Mouse (Mus musculus) MEL (cell line): ENCODE results near the gene Ifit3.

Experiments used
- CHD2 ChIP-seq: IDR thresholded peaks from 2 replicates; pipeline ENCODE4 v1.6.1; 2011; ENCODE audit warnings: low read length, improper control_type of control experiment
- CTCF ChIP-seq, 3 experiments: IDR thresholded peaks in 2 of 3; conservative IDR thresholded peaks in 1 of 3; 2 replicates each; pipeline ENCODE4 v1.5.1; 2011 to 2012; ENCODE audit warnings: low read length in 3 of 3, low read depth in 2 of 3, mild to moderate bottlenecking in 2 of 3, improper control_type of control experiment in 1 of 3, inconsistent platforms in 1 of 3, mixed read lengths in 1 of 3, moderate library complexity in 1 of 3; ENCODE audit not compliant: control insufficient read depth in 1 of 3, insufficient read depth in 1 of 3, poor library complexity in 1 of 3, severe bottlenecking in 1 of 3
- EP300 ChIP-seq, 2 experiments: IDR thresholded peaks; 2 replicates each; pipeline ENCODE4 v1.6.1; 2011; ENCODE audit warnings: improper control_type of control experiment in 2 of 2, low read length in 2 of 2, low read depth in 1 of 2, mild to moderate bottlenecking in 1 of 2
- GATA1 ChIP-seq: IDR thresholded peaks from 2 replicates; pipeline ENCODE4 v1.6.1; 2011; ENCODE audit warnings: low read depth, low read length, improper control_type of control experiment
- MAX ChIP-seq: IDR thresholded peaks from 2 replicates; pipeline ENCODE4 v1.6.1; 2011; ENCODE audit warnings: low read length, improper control_type of control experiment
- MAZ ChIP-seq: IDR thresholded peaks from 2 replicates; pipeline ENCODE4 v1.6.1; 2012; ENCODE audit warnings: low read depth, mild to moderate bottlenecking, inconsistent platforms, low read length, improper control_type of control experiment
- MEF2A ChIP-seq: IDR thresholded peaks from 2 replicates; pipeline ENCODE4 v1.6.1; 2014; ENCODE audit warnings: low read depth, mild to moderate bottlenecking, inconsistent platforms, low read length, improper control_type of control experiment; ENCODE audit not compliant: poor library complexity, insufficient replicate concordance, severe bottlenecking; ENCODE audit errors: extremely low read depth
- NRF1 ChIP-seq: IDR thresholded peaks from 2 replicates; pipeline ENCODE4 v1.6.1; 2014; ENCODE audit warnings: low read depth, mild to moderate bottlenecking, inconsistent platforms, low read length, improper control_type of control experiment, moderate library complexity; ENCODE audit not compliant: poor library complexity, insufficient read depth, severe bottlenecking
- POLR2A ChIP-seq, 2 experiments: IDR thresholded peaks; 2 replicates each; pipeline ENCODE4 v1.6.1; 2011 to 2012; ENCODE audit warnings: low read length in 2 of 2, mild to moderate bottlenecking in 2 of 2, control low read depth in 1 of 2, improper control_type of control experiment in 1 of 2, low read depth in 1 of 2, moderate library complexity in 1 of 2; ENCODE audit not compliant: control insufficient read depth in 1 of 2, insufficient read depth in 1 of 2, poor library complexity in 1 of 2
- POLR2AphosphoS5 ChIP-seq: IDR thresholded peaks from 2 replicates; pipeline ENCODE4 v1.6.1; 2012; ENCODE audit warnings: low read depth, borderline replicate concordance, mild to moderate bottlenecking, inconsistent platforms, low read length, moderate library complexity, mixed read lengths
- SIN3A ChIP-seq: IDR thresholded peaks from 2 replicates; pipeline ENCODE4 v1.6.1; 2012; ENCODE audit warnings: low read length, improper control_type of control experiment, inconsistent platforms
- TCF12 ChIP-seq: IDR thresholded peaks from 2 replicates; pipeline ENCODE4 v1.6.1; 2014; ENCODE audit warnings: low read depth, mild to moderate bottlenecking, inconsistent platforms, low read length, improper control_type of control experiment, moderate library complexity

DNA sequence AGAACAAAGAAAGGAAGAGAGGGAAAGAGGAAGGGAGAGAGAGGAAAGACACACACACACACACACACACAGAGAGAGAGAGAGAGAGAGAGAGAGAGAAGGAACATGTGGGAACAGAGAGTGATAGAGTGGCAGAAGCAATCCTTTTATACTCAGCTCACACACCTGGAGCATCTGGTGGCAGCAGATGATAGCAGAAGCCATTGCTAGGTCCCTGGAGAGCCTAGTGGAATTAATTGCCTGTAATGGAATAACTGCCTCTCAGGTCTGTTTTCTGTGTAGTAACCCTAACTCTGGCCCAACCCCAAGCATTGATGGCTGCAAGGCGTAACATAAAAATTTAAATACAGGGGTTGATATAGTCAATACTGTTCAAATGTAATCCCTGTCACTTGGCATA, 12.3 kb upstream of the Ifit3 start:
- TF ChIP-seq CTCF (IDR thresholded peaks at IDR 0.05 in 2 of 3, conservative IDR thresholded peaks at IDR 0.05 in 1 of 3; ENCODE audit: control insufficient read depth in 1 of 3, insufficient read depth in 1 of 3, low read depth in 2 of 3, low read length in 3 of 3, poor library complexity in 1 of 3, severe bottlenecking in 1 of 3) (no peak), POLR2AphosphoS5 (no peak), EP300 (IDR thresholded peaks at IDR 0.05; ENCODE audit: low read depth in 1 of 2, low read length in 2 of 2) (no peak), POLR2A (IDR thresholded peaks at IDR 0.05; ENCODE audit: control insufficient read depth in 1 of 2, insufficient read depth in 1 of 2, low read depth in 1 of 2, low read length in 2 of 2, poor library complexity in 1 of 2) (no peak), MAX (no peak), CHD2 (no peak), GATA1 (no peak), TCF12 (no peak), MAZ (no peak), SIN3A (no peak), MEF2A (no peak), NRF1 (no peak)
